Mouse (Mus musculus): ENCODE data around the gene Eif4e1b. TPM values are rescaled to one million over a fixed set of nuclear protein-coding genes. Genes with fewer than 3 reads are reported as not detected.

Eif4e1b gene
- total and polyA plus RNA-seq, 2 experiments: not detected

DNA sequence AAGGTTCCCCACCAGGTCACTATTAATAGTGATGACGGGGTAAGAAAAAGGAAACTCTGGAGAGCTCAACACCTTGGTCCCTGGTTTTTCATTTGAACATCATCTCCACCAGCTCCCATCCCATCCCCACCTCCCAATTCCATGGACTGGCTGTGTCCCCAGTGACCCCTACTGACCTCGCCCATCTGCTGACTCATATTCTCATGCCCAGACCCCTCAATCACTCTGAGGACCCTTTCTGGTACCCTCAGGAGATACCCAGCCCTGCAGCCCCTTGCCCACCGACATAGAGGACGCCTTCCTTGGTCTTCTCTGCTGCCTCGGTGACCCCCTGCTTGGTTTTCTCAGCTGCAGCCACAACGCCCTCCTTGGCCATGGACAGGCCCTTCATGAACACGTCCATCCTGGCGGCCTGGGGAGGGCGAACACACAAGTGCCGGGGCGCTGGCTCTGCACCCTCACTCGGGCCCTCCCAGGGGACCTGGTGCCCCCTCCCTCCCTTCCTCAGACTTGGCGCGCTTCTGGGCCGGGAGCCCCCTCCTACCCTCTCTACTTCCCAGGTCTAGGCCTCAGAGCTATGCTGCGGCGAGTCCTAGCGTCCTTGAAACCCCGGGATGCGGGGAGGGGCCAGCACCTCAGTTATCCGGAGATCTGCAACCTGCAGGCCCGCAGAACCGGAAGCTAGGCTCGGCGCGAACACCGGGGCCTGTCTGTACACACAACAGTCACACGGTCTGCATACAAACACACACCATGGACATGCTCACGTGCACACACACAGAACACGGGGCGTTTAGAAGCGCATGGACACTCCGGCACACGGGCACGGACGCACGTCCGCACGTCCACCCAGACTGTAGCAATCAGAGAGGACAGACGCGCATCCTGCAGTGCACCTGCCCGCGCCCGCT lies 18.3 kb upstream of the Eif4e1b start:
- Histone ChIP-seq H3K79me2 (ENCODE audit: control insufficient read depth, insufficient read depth, low read length) (no peaks in the 10 kb centered on the region), H3K4me3 (ENCODE audit: insufficient read depth, low read depth, low read length) (no peak overlapping the region), H3K36me3 (ENCODE audit: control insufficient read depth, insufficient read depth, low read length) (no peaks in the 10 kb centered on the region), H3K9ac (ENCODE audit: low read depth, low read length) (no peak overlapping the region), H3K4me1 (ENCODE audit: control insufficient read depth, insufficient read depth, low read length) (no peaks in the 10 kb centered on the region), H3K27ac (replicated peaks; ENCODE audit: insufficient read depth, low read depth, low read length) (no peak overlapping the region), H3K27me3 (ENCODE audit: control insufficient read depth, insufficient read depth, low read length) (peaks cover 17% of the 10 kb centered on the region)
- WGBS: 7% methylated on average over 44 of the region's 44 CpGs
- TF ChIP-seq POLR2A (IDR thresholded peaks at IDR 0.05; ENCODE audit: extremely low read depth, insufficient read depth, low read length) (no peak), CTCF (IDR thresholded peaks at IDR 0.05; ENCODE audit: low read depth, low read length) (no peak)
- DNase-seq (ENCODE audit: extremely low read depth, low read depth, low spot score): no peak

DNA sequence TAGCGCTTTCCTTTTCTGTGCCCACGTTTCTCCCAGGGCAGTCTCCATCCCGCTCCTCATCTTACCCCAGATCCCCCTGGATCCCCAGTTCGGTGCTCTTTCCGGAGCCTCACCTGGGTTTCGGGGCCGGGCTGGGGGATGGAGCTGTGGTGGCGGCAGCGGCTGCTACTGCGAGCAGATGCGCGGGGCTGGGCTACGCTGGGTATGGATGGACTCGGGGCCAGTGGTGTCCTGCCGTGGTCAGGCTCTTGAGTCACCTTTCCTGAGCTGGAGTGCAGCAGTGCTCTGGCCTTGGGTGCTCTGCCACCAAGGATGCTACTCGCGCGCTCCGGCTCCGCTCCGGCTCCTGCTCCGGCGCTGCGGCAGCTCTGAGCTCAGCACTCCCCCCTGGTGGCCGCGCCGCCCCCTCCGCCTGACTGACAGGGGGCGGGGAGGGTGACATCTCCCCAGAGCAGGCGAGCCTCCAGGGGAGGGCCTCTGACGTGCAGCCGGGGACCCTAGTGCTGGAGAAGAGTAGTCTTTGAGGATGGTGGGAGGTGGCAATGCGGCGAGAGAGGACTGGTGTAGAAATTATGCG lies 17.5 kb upstream of the Eif4e1b start, which contains the start of gene Sncb:
Sncb (minus strand) TSS at position 404 of the 577 bp plus-strand sequence.
- Histone ChIP-seq H3K4me3 (ENCODE audit: insufficient read depth, low read depth, low read length) (no peak within 1 kb of the TSS), H3K4me1 (ENCODE audit: control insufficient read depth, insufficient read depth, low read length) (no peaks in the 10 kb centered on the region), H3K27ac (replicated peaks; ENCODE audit: insufficient read depth, low read depth, low read length) (no peak within 1 kb of the TSS), H3K79me2 (ENCODE audit: control insufficient read depth, insufficient read depth, low read length) (no peaks in the 10 kb centered on the region), H3K9ac (ENCODE audit: low read depth, low read length) (no peak within 1 kb of the TSS), H3K36me3 (ENCODE audit: control insufficient read depth, insufficient read depth, low read length) (no peaks in the 10 kb centered on the region), H3K27me3 (ENCODE audit: control insufficient read depth, insufficient read depth, low read length) (peaks cover 17% of the 10 kb centered on the region)
- TF ChIP-seq CTCF (IDR thresholded peaks at IDR 0.05; ENCODE audit: low read depth, low read length): peak; percentile 30; the same call in 1 of the 2 replicates
- no peak for TF ChIP-seq POLR2A (IDR thresholded peaks at IDR 0.05; ENCODE audit: extremely low read depth, insufficient read depth, low read length)
- WGBS: 3% methylated on average over 35 of the region's 35 CpGs
- DNase-seq (ENCODE audit: extremely low read depth, low read depth, low spot score): no peak

- no peak overlapping the region for H3K27ac ChIP-seq (replicated peaks; ENCODE audit: insufficient read depth, low read depth, low read length)
- 76% methylated on average over 4 of the region's 4 CpGs for WGBS
- no peak overlapping the region for H3K9ac ChIP-seq (ENCODE audit: low read depth, low read length)
- H3K36me3 ChIP-seq (ENCODE audit: control insufficient read depth, insufficient read depth, low read length): no peaks in the 10 kb centered on the region
- no peak for DNase-seq (ENCODE audit: extremely low read depth, low read depth, low spot score)
- H3K27me3 ChIP-seq (ENCODE audit: control insufficient read depth, insufficient read depth, low read length): peaks cover 17% of the 10 kb centered on the region
- TF ChIP-seq CTCF (IDR thresholded peaks at IDR 0.05; ENCODE audit: low read depth, low read length) (no peak), POLR2A (IDR thresholded peaks at IDR 0.05; ENCODE audit: extremely low read depth, insufficient read depth, low read length) (no peak)
- no peaks in the 10 kb centered on the region for H3K79me2 ChIP-seq (ENCODE audit: control insufficient read depth, insufficient read depth, low read length)
- H3K4me3 ChIP-seq (ENCODE audit: insufficient read depth, low read depth, low read length): no peak overlapping the region
- no peaks in the 10 kb centered on the region for H3K4me1 ChIP-seq (ENCODE audit: control insufficient read depth, insufficient read depth, low read length)
Measured at GRCm38 (mm10) chr13:54767012-54767411, 16.8 kb upstream of the Eif4e1b start.

DNA sequence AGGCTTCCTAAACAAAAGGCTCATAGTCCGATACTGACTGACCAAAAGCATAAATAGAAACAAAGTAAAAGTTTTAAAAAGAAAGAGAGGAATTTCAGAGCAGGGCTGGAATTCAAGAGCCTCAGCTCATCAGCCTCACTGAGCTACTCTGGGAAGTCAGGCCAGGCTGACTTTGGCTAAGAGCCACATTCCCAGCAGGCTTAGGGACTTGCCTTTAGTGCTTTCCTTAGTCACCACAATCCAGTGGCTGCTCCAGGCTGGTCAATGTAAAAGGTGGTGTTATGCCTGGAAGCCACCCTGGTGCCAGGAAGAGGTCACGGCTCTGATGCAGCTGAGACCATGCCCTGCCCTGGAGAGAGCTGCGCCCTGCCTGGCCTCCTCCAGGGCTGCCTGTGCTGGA lies 3.2 kb upstream of the Eif4e1b start:
- H3K27me3 ChIP-seq (ENCODE audit: control insufficient read depth, insufficient read depth, low read length): no peaks in the 10 kb centered on the region

DNA sequence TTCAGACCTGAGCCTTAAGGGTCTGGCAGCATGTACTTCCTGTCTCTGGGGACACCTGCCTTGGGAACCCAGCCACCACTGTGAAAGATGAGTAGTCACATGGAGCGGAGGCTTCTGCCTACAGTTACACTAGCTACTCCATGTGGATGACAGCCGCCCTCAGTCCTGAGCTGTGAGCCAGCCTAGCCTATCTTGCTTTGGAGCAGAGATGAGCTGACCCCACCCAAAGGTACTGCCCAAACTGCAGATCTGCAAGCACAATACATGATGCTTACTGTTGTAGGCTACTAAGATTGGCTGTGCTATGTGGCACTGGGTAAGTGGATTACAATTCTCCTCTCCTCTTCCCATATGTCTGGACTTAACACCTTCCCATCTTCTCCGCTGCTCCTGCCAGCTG lies 2.7 kb upstream of the Eif4e1b start:
- H3K27ac ChIP-seq (replicated peaks; ENCODE audit: insufficient read depth, low read depth, low read length): no peak overlapping the region
- no peaks in the 10 kb centered on the region for H3K36me3 ChIP-seq (ENCODE audit: control insufficient read depth, insufficient read depth, low read length)
- no peaks in the 10 kb centered on the region for H3K27me3 ChIP-seq (ENCODE audit: control insufficient read depth, insufficient read depth, low read length)
- 79% methylated on average over 3 of the region's 3 CpGs for WGBS
- TF ChIP-seq CTCF (IDR thresholded peaks at IDR 0.05; ENCODE audit: low read depth, low read length) (no peak), POLR2A (IDR thresholded peaks at IDR 0.05; ENCODE audit: extremely low read depth, insufficient read depth, low read length) (no peak)
- H3K4me1 ChIP-seq (ENCODE audit: control insufficient read depth, insufficient read depth, low read length): no peaks in the 10 kb centered on the region
- no peak overlapping the region for H3K9ac ChIP-seq (ENCODE audit: low read depth, low read length)
- H3K4me3 ChIP-seq (ENCODE audit: insufficient read depth, low read depth, low read length): no peak overlapping the region
- no peak for DNase-seq (ENCODE audit: extremely low read depth, low read depth, low spot score)
- no peaks in the 10 kb centered on the region for H3K79me2 ChIP-seq (ENCODE audit: control insufficient read depth, insufficient read depth, low read length)

More for the DNA sequence above, 3.2 kb upstream of the Eif4e1b start:
- 84% methylated on average over 3 of the region's 3 CpGs for WGBS
- DNase-seq (ENCODE audit: extremely low read depth, low read depth, low spot score): no peak
- no peaks in the 10 kb centered on the region for H3K4me1 ChIP-seq (ENCODE audit: control insufficient read depth, insufficient read depth, low read length)
- H3K9ac ChIP-seq (ENCODE audit: low read depth, low read length): no peak overlapping the region
- H3K4me3 ChIP-seq (ENCODE audit: insufficient read depth, low read depth, low read length): no peak overlapping the region
- no peaks in the 10 kb centered on the region for H3K79me2 ChIP-seq (ENCODE audit: control insufficient read depth, insufficient read depth, low read length)
- TF ChIP-seq POLR2A (IDR thresholded peaks at IDR 0.05; ENCODE audit: extremely low read depth, insufficient read depth, low read length) (no peak), CTCF (IDR thresholded peaks at IDR 0.05; ENCODE audit: low read depth, low read length) (no peak)
- no peaks in the 10 kb centered on the region for H3K36me3 ChIP-seq (ENCODE audit: control insufficient read depth, insufficient read depth, low read length)
- H3K27ac ChIP-seq (replicated peaks; ENCODE audit: insufficient read depth, low read depth, low read length): no peak overlapping the region

All from liver, adult 2 months (tissue).